Mouse (Mus musculus): ENCODE measurements at regions not wholly inside any gene's neighbourhood (a gene's known extent, or its start where the extent isn't known, plus 50 kb on each side); places are given as distances from the start of the nearest gene placed in this dataset.

- H3K27me3 ChIP-seq, result no peaks in the 10 kb centered on the region
- WGBS, result 80% methylated on average over 3 of the region's 3 CpGs
Observed at GRCm38 (mm10) chrX:12511119-12511518, 76.5 kb upstream of the Atp6ap2 start.

GRCm38 (mm10) chrX:12525044-12525443, 62.6 kb upstream of the Atp6ap2 start:
- Histone ChIP-seq H3K36me3 (no peaks in the 10 kb centered on the region), H3K4me2 (replicated peaks) (no peak overlapping the region), H3K27ac (no peak overlapping the region), H3K9me3 (replicated peaks) (no peaks in the 10 kb centered on the region), H3K4me3 (no peak overlapping the region), H3K27me3 (no peaks in the 10 kb centered on the region), H3K9ac (no peak overlapping the region), H3K4me1 (no peaks in the 10 kb centered on the region)
- no peak for ATAC-seq (ENCODE audit: low FRiP score)
- WGBS, result 87% methylated on average over 3 of the region's 3 CpGs

More at GRCm38 (mm10) chrX:12511119-12511518, 76.5 kb upstream of the Atp6ap2 start:
- no peak overlapping the region for H3K27ac ChIP-seq
- no peaks in the 10 kb centered on the region for H3K9me3 ChIP-seq (replicated peaks)
- H3K4me2 ChIP-seq (replicated peaks), result no peak overlapping the region
- H3K9ac ChIP-seq, result no peak overlapping the region
- no peak for ATAC-seq (ENCODE audit: low FRiP score)
- no peak overlapping the region for H3K4me3 ChIP-seq
- H3K4me1 ChIP-seq, result no peaks in the 10 kb centered on the region
- H3K36me3 ChIP-seq, result no peaks in the 10 kb centered on the region

GRCm38 (mm10) chrX:12530406-12531311, 56.9 kb upstream of the Atp6ap2 start:
- 72% methylated on average over 6 of the region's 6 CpGs for WGBS
- no peak for ATAC-seq (ENCODE audit: low FRiP score)
- no peaks in the 10 kb centered on the region for H3K27me3 ChIP-seq
- no peaks in the 10 kb centered on the region for H3K4me1 ChIP-seq
- no peak overlapping the region for H3K9ac ChIP-seq
- no peak overlapping the region for H3K27ac ChIP-seq
- H3K4me2 ChIP-seq (replicated peaks), result no peak overlapping the region
- no peaks in the 10 kb centered on the region for H3K36me3 ChIP-seq
- no peak overlapping the region for H3K4me3 ChIP-seq
- no peaks in the 10 kb centered on the region for H3K9me3 ChIP-seq (replicated peaks)

Measured in hindbrain, embryonic 12.5 days (tissue).